8 mouse cellular contexts compared by ENCODE assay signal in genomic region chr19:55061447-55061901, GRCm38 (mm10).
DNase-seq lines count a peak whose midpoint lies in the region; ATAC-seq and TF ChIP-seq lines count a peak whose summit lies in the region.

No protein-coding gene starts in this region.

- TF ChIP-seq CTCF in bone marrow macrophage, adult 2 months (IDR thresholded peaks at IDR 0.05; ENCODE audit: low read depth, low read length): no peak

- no peak for ATAC-seq in heart, embryonic 13.5 days (ENCODE audit: extremely low read depth, insufficient number of reproducible peaks, low FRiP score, low TSS enrichment)
- ATAC-seq in midbrain, embryonic 11.5 days (ENCODE audit: low FRiP score): peak; percentile 49

- WGBS in heart, embryonic 13.5 days: 11% methylated on average over 14 of the region's 14 CpGs
- 8% methylated on average over 14 of the region's 14 CpGs for WGBS in hindbrain, embryonic 10.5 days
- WGBS in midbrain, embryonic 11.5 days: 10% methylated on average over 14 of the region's 14 CpGs

- TF ChIP-seq POLR2A in bone marrow macrophage, adult 2 months (IDR thresholded peaks at IDR 0.05; ENCODE audit: borderline replicate concordance, low read depth, low read length): no peak

- 0 out of 2 replicates have a peak, but pooled peaks cover 3% of the 10 kb centered on the region for H3K36me3 ChIP-seq in heart, embryonic 13.5 days
- H3K36me3 ChIP-seq in hindbrain, embryonic 10.5 days: peaks cover 7% of the 10 kb centered on the region
- H3K36me3 ChIP-seq in midbrain, embryonic 11.5 days (ENCODE audit: control insufficient read depth, insufficient read depth, low read length): peaks cover 2% of the 10 kb centered on the region; the same call in 1 of the 2 replicates

- peak overlapping the region; percentile 45 for H3K4me3 ChIP-seq in heart, embryonic 13.5 days
- H3K4me3 ChIP-seq in bone marrow macrophage, adult 2 months (ENCODE audit: insufficient read depth, low read length): peak overlapping the region; percentile 50
- peak overlapping the region; percentile 49 for H3K4me3 ChIP-seq in hindbrain, embryonic 10.5 days
- H3K4me3 ChIP-seq in midbrain, embryonic 11.5 days (ENCODE audit: low read depth, low read length): peak overlapping the region; percentile 18; the same call in 1 of the 2 replicates

- H3K9me3 ChIP-seq in heart, embryonic 13.5 days: peaks cover 8% of the 10 kb centered on the region; the same call in 1 of the 2 replicates
- 0 out of 2 replicates have a peak, but pooled peaks cover 6% of the 10 kb centered on the region for H3K9me3 ChIP-seq in hindbrain, embryonic 10.5 days
- peaks cover 4% of the 10 kb centered on the region; the same call in 1 of the 2 replicates for H3K9me3 ChIP-seq in midbrain, embryonic 11.5 days (ENCODE audit: control insufficient read depth, low read length)

- peak overlapping the region; percentile 69; the same call in 1 of the 2 replicates for H3K9ac ChIP-seq in heart, embryonic 13.5 days
- 0 out of 2 replicates have a peak overlapping the region, but pooled peaks have one; percentile 43 for H3K9ac ChIP-seq in midbrain, embryonic 11.5 days (ENCODE audit: low read length)

- DNase-seq in heart, postnatal 10 days: no peak
- peak; percentile 42 for DNase-seq in hindbrain, embryonic 10.5 days (ENCODE audit: low spot score)
- DNase-seq in midbrain, embryonic 11.5 days (ENCODE audit: low spot score, missing footprints): peak; percentile 94
- no peak for DNase-seq in gastrocnemius, postnatal 36 days
- DNase-seq in left cerebral cortex, adult 8-10 months (ENCODE audit: low spot score in 2 of 2): no peak
- no peak for DNase-seq in cerebellum, postnatal 4 days (ENCODE audit: low spot score in 2 of 2)

- no peaks in the 10 kb centered on the region for H3K27me3 ChIP-seq in heart, embryonic 13.5 days (replicated peaks)
- no peaks in the 10 kb centered on the region; the same call in 1 of the 2 replicates for H3K27me3 ChIP-seq in hindbrain, embryonic 10.5 days (ENCODE audit: insufficient read depth, poor library complexity, severe bottlenecking)
- H3K27me3 ChIP-seq in midbrain, embryonic 11.5 days (ENCODE audit: control insufficient read depth, insufficient read depth, low read length): no peaks in the 10 kb centered on the region

- H3K4me2 ChIP-seq in heart, embryonic 13.5 days: peak overlapping the region; percentile 77
- peak overlapping the region; percentile 46 for H3K4me2 ChIP-seq in midbrain, embryonic 11.5 days

- intact Hi-C loops in heart, postnatal 10 days (cut with DNase I): loop anchor here (1.0 to 10.0 kb wide), 3 partner anchors 1017 to 1417 kb away; partner anchors contain the start of gene Adra2a
- intact Hi-C loops in gastrocnemius, postnatal 36 days (cut with DNase I): loop anchor here (5.0 kb wide), 1 partner anchor 141 kb away; no protein-coding TSS in a partner anchor

- H3K27ac ChIP-seq in heart, embryonic 13.5 days (replicated peaks): no peak overlapping the region
- H3K27ac ChIP-seq in bone marrow macrophage, adult 2 months (ENCODE audit: insufficient read depth, low read depth, low read length): no peak overlapping the region
- peak overlapping the region; percentile 66; the same call in 1 of the 2 replicates for H3K27ac ChIP-seq in hindbrain, embryonic 10.5 days
- no peak overlapping the region for H3K27ac ChIP-seq in midbrain, embryonic 11.5 days (ENCODE audit: low read depth, low read length)

- peaks cover 10% of the 10 kb centered on the region for H3K4me1 ChIP-seq in heart, embryonic 13.5 days
- 0 out of 2 replicates have a peak, but pooled peaks cover 2% of the 10 kb centered on the region for H3K4me1 ChIP-seq in bone marrow macrophage, adult 2 months (ENCODE audit: control insufficient read depth, insufficient read depth, low read length)
- H3K4me1 ChIP-seq in hindbrain, embryonic 10.5 days (replicated peaks): peaks cover 12% of the 10 kb centered on the region
- H3K4me1 ChIP-seq in midbrain, embryonic 11.5 days (ENCODE audit: control insufficient read depth, insufficient read depth, low read length): peaks cover 5% of the 10 kb centered on the region; the same call in 1 of the 2 replicates

Comparison
In these comparisons a context has a peak if more than half of its experiments do, and no peak if none do; other contexts are left out.
1. DNase-seq: peak in hindbrain, embryonic 10.5 days (single experiment) and midbrain, embryonic 11.5 days (single experiment); none in heart, postnatal 10 days (0 of 2), gastrocnemius, postnatal 36 days (0 of 2), left cerebral cortex, adult 8-10 months (0 of 2) and cerebellum, postnatal 4 days (0 of 2).
2. Peak in every context shown above with its lines, with median percentiles within 50 percentile points of each other: H3K4me3 ChIP-seq.